Mouse (Mus musculus) midbrain, embryonic 11.5 days (tissue): ENCODE data around the gene Rab11a. TPM values are rescaled to one million over a fixed set of nuclear protein-coding genes. Genes with fewer than 3 reads are reported as not detected.
A peak's percentile ranks its signal among the peaks of the same experiment; 100 is the strongest.

ENCODE experiments used
- ATAC-seq: fragments of 200-750 bp; cut with Nextera tagmentation; 2 replicates; pipeline ENCODE4 v1.8.0; 2017; ENCODE audit warnings: moderate TSS enrichment, moderate library complexity; ENCODE audit not compliant: low FRiP score
- DNase-seq: peaks from one replicate; pipeline ENCODE4 v3.0.0; 2015; ENCODE audit warnings: low spot score; ENCODE audit errors: missing footprints
- H3K27ac ChIP-seq: fragments of 300-500 bp; sonication (generic); 2 replicates; pipeline ENCODE4 v1.5.1; 2014; ENCODE audit warnings: low read depth, low read length
- H3K27me3 ChIP-seq: fragments of 300-500 bp; sonication (generic); 2 replicates; pipeline ENCODE4 v1.6.1; 2014; ENCODE audit warnings: mild to moderate bottlenecking, low read length, moderate library complexity, mixed read lengths; ENCODE audit not compliant: control insufficient read depth, insufficient read depth
- H3K36me3 ChIP-seq: fragments of 300-500 bp; sonication (generic); 2 replicates; pipeline ENCODE4 v1.6.1; 2014; ENCODE audit warnings: mild to moderate bottlenecking, low read length, moderate library complexity, mixed read lengths; ENCODE audit not compliant: control insufficient read depth, insufficient read depth
- H3K4me1 ChIP-seq: fragments of 300-500 bp; sonication (generic); 2 replicates; pipeline ENCODE4 v1.6.1; 2014; ENCODE audit warnings: low read length; ENCODE audit not compliant: control insufficient read depth, insufficient read depth
- H3K4me2 ChIP-seq: fragments of 300-500 bp; sonication (generic); 2 replicates; pipeline ENCODE4 v1.6.1; 2014; ENCODE audit warnings: mild to moderate bottlenecking, moderate library complexity
- H3K4me3 ChIP-seq: fragments of 300-500 bp; sonication (generic); 2 replicates; pipeline ENCODE4 v1.5.1; 2014; ENCODE audit warnings: low read depth, low read length
- H3K9ac ChIP-seq: fragments of 300-500 bp; sonication (generic); 2 replicates; pipeline ENCODE4 v1.6.1; 2014; ENCODE audit warnings: low read length
- H3K9me3 ChIP-seq: fragments of 300-500 bp; sonication (generic); 2 replicates; pipeline ENCODE4 v1.6.1; 2016; ENCODE audit warnings: low read length; ENCODE audit not compliant: control insufficient read depth
- WGBS: fragments of 180-500 bp; shearing (Covaris S2); extraction: QIAGEN DNeasy Blood & Tissue Kit; methylation state at CpG from one replicate; pipeline ENCODE4 v1.1.7; 2014; 5-methylcytosine and 5-hydroxymethylcytosine counted together
- polyA plus RNA-seq: library from polyadenylated mRNA; unstranded; fragments of >200 nt; fragmentation: Nextera tagmentation; extraction: Ambion mirVana; gene quantifications from 2 replicates; pipeline ENCODE4 v1.2.1, GENCODE M21; 2014

The Rab11a gene
- polyA plus RNA-seq, 1 experiment from 2014 or later, result 300 TPM

- Histone ChIP-seq H3K36me3 (no peaks in the 10 kb centered on the region), H3K4me2 (no peak overlapping the region), H3K9me3 (no peaks in the 10 kb centered on the region), H3K4me3 (no peak overlapping the region), H3K27me3 (no peaks in the 10 kb centered on the region), H3K27ac (no peak overlapping the region), H3K4me1 (no peaks in the 10 kb centered on the region), H3K9ac (no peak overlapping the region)
- ATAC-seq (no peak), DNase-seq (no peak)
- 86% methylated on average over 2 of the region's 2 CpGs for WGBS
These were observed 27.3 kb upstream of the Rab11a start for GRCm38 (mm10) chr9:64764824-64765223.

DNA sequence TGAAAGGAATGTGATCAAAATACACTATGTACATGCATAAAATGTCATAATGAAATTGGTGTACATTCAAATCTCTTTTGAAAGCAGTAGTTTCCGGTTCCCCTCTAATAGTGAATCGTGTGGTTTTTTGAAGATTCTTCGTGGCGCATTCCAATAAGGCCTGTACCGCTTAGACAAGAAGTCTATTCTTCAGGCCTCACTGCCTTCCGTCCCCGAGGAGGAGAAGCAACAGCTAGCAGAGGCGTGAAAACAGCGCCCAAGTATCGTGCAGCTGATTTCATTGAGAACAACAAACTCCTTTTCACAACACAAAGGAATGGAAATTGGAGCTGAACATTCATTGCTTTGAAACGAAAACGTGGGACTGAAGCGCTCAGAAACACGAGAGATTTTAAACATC, 20.5 kb upstream of the Rab11a start:
- Histone ChIP-seq H3K9ac (no peak overlapping the region), H3K4me2 (no peak overlapping the region), H3K4me1 (no peaks in the 10 kb centered on the region), H3K27me3 (no peaks in the 10 kb centered on the region), H3K36me3 (no peaks in the 10 kb centered on the region), H3K9me3 (no peaks in the 10 kb centered on the region), H3K4me3 (no peak overlapping the region), H3K27ac (no peak overlapping the region)
- WGBS, result 76% methylated on average over 14 of the region's 14 CpGs
- no peak for ATAC-seq
- peak; percentile 62 for DNase-seq

DNA sequence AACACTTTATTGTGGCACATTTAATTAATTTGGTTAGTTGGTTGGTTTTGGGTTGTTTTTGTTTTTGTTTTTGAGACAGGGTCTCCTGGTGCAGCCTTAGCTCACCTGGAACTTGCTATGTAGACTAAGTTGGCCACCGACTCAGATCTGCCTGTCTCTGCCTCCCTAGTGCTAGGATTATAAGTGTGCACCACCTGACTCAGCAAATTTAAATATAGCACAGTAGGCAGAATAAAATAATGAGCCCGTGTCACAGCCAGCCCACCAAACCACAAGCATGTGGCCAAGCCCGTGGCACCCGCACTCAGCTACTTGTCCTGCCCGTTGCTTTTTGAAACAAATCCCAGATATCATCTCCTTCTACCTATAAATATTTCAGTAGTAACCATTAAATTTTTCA, 15.0 kb upstream of the Rab11a start:
- no peak for DNase-seq
- WGBS, result 93% methylated on average over 5 of the region's 5 CpGs
- H3K4me3 ChIP-seq, result no peak overlapping the region
- H3K27ac ChIP-seq, result no peak overlapping the region
- no peak overlapping the region for H3K9ac ChIP-seq
- no peaks in the 10 kb centered on the region for H3K27me3 ChIP-seq
- H3K4me1 ChIP-seq, result no peaks in the 10 kb centered on the region
- no peak overlapping the region for H3K4me2 ChIP-seq
- no peaks in the 10 kb centered on the region for H3K36me3 ChIP-seq
- H3K9me3 ChIP-seq, result no peaks in the 10 kb centered on the region
- no peak for ATAC-seq

GRCm38 (mm10) chr9:64749314-64749713, 11.8 kb upstream of the Rab11a start:
- DNase-seq (peak; percentile 28), ATAC-seq (no peak)
- Histone ChIP-seq H3K27ac (no peak overlapping the region), H3K9me3 (no peaks in the 10 kb centered on the region), H3K27me3 (no peaks in the 10 kb centered on the region), H3K4me3 (no peak overlapping the region), H3K4me1 (no peaks in the 10 kb centered on the region), H3K4me2 (no peak overlapping the region), H3K9ac (no peak overlapping the region), H3K36me3 (no peaks in the 10 kb centered on the region)
- WGBS, result 80% methylated on average over 6 of the region's 6 CpGs

DNA sequence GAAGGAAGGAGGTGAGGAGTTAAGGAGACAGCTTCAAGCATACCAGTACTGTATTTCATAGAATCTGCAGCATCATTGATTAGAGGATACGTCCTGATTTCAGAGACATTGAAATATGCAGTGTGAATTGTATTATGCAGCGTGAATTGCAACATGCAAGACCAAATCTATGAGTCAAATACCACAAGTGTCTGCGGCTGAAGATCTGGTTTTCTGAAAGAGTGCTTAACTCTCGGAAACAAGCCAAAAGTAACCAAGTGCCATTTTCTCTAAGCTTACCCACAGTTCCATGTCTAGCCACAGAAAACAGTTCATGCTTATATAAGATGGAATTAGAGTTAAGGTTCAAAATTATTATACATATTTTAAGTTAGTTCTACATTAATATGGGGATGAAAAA, 10.2 kb upstream of the Rab11a start:
- 82% methylated on average over 4 of the region's 4 CpGs for WGBS
- no peak overlapping the region for H3K27ac ChIP-seq
- ATAC-seq (no peak), DNase-seq (peak; percentile 14)
- H3K36me3 ChIP-seq, result no peaks in the 10 kb centered on the region
- H3K9ac ChIP-seq, result no peak overlapping the region
- no peak overlapping the region for H3K4me2 ChIP-seq
- H3K4me3 ChIP-seq, result no peak overlapping the region
- H3K9me3 ChIP-seq, result no peaks in the 10 kb centered on the region
- H3K4me1 ChIP-seq, result no peaks in the 10 kb centered on the region
- H3K27me3 ChIP-seq, result no peaks in the 10 kb centered on the region

DNA sequence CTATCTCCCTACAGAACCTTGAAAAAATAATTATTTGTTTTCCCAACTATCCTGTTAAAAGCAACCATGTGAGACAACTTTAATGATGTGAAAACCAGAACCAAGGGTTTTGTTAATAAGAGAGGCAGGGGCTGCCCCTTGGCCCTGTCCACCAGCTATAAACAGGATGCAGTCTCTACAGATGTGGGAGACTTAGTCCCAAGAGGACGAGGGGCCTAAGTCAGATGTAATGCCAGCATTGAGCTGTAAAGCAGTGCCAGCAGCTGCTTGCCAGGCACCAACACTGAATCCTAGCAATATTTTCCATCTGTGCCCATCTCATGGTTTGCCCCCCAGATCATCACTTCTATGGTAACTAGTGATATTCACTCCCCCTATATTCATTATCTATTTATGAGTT, 4.9 kb upstream of the Rab11a start:
- H3K36me3 ChIP-seq, result no peaks in the 10 kb centered on the region
- DNase-seq (peak; percentile 8), ATAC-seq (no peak)
- no peaks in the 10 kb centered on the region for H3K4me1 ChIP-seq
- no peak overlapping the region for H3K27ac ChIP-seq
- H3K9ac ChIP-seq, result no peak overlapping the region
- H3K27me3 ChIP-seq, result no peaks in the 10 kb centered on the region
- no peaks in the 10 kb centered on the region for H3K9me3 ChIP-seq
- H3K4me2 ChIP-seq, result no peak overlapping the region
- 88% methylated on average over 1 of the region's 1 CpGs for WGBS
- no peak overlapping the region for H3K4me3 ChIP-seq

GRCm38 (mm10) chr9:64739001-64739400, 1.4 kb upstream of the Rab11a start:
- DNase-seq (no peak), ATAC-seq (no peak)
- H3K9me3 ChIP-seq, result no peaks in the 10 kb centered on the region
- no peak overlapping the region for H3K9ac ChIP-seq
- H3K4me3 ChIP-seq, result no peak overlapping the region
- no peaks in the 10 kb centered on the region for H3K27me3 ChIP-seq
- H3K36me3 ChIP-seq, result no peaks in the 10 kb centered on the region
- H3K27ac ChIP-seq, result no peak overlapping the region
- WGBS, result 84% methylated on average over 2 of the region's 2 CpGs
- H3K4me1 ChIP-seq, result peaks cover 6% of the 10 kb centered on the region
- no peak overlapping the region for H3K4me2 ChIP-seq

GRCm38 (mm10) chr9:64736639-64737405, 736 bp downstream of the Rab11a start:
- H3K36me3 ChIP-seq, result no peaks in the 10 kb centered on the region
- peak overlapping the region; percentile 98 for H3K4me3 ChIP-seq
- WGBS, result 0% methylated on average over 33 of the region's 35 CpGs
- ATAC-seq (peak; percentile 80), DNase-seq (peak; percentile 95)
- H3K27me3 ChIP-seq, result no peaks in the 10 kb centered on the region
- peak overlapping the region; percentile 48 for H3K27ac ChIP-seq
- peak overlapping the region; percentile 59 for H3K4me2 ChIP-seq
- H3K4me1 ChIP-seq, result peaks cover 6% of the 10 kb centered on the region
- H3K9ac ChIP-seq, result peak overlapping the region; percentile 89
- no peaks in the 10 kb centered on the region for H3K9me3 ChIP-seq

DNA sequence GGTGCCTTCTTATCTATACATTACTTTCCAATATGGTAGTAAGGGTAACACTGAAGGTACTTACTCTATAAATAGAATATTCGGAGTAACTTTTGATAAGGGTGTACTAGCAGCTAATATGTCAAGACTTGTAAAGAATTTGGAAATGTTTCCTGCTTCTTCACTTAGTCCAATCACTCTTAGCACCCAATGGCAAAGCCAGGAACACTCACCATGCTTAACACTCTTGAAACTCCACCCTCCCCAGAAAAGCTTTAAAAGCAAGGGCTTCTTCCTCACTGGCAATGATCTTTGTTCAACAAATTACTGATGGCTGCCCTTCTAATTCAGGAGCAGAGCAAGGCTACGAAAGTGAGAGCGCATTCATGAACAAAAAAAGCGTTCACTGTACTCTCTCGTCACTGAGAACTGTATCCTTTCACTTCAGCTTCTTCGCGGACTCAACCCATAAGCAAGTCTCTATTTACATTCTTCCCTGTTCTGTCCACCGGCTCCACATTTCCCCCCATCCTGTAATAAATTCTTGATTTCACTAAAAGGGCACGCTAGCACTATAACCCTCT, 1.4 kb downstream of the Rab11a start:
- Histone ChIP-seq H3K27ac (0 out of 2 replicates have a peak overlapping the region, but pooled peaks have one; percentile 13), H3K4me3 (peak overlapping the region; percentile 98), H3K4me2 (peak overlapping the region; percentile 59), H3K9ac (peak overlapping the region; percentile 89), H3K36me3 (no peaks in the 10 kb centered on the region), H3K9me3 (no peaks in the 10 kb centered on the region), H3K4me1 (peaks cover 6% of the 10 kb centered on the region), H3K27me3 (no peaks in the 10 kb centered on the region)
- no peak for ATAC-seq
- WGBS, result 15% methylated on average over 9 of the region's 9 CpGs
- DNase-seq, result no peak
